Mouse (Mus musculus) erythroblast, embryonic 14.5 days (primary cell): ENCODE measurements at regions not wholly inside any gene's neighbourhood (a gene's known extent, or its start where the extent isn't known, plus 50 kb on each side); places are given as distances from the start of the nearest gene placed in this dataset.
"Not testable (repeated sequence)": the region's sequence is repeated elsewhere in the genome, so short reads cannot be mapped to it uniquely, and the experiment has no call there.

Source experiments
- H3K27me3 ChIP-seq: 2 replicates; pipeline ENCODE4 v1.6.1; 2012; ENCODE audit warnings: inconsistent platforms; ENCODE audit not compliant: control insufficient read depth
- H3K36me3 ChIP-seq: 2 replicates; pipeline ENCODE4 v1.6.1; 2012; ENCODE audit warnings: mild to moderate bottlenecking, inconsistent platforms; ENCODE audit not compliant: control insufficient read depth
- H3K4me1 ChIP-seq: 2 replicates; pipeline ENCODE4 v1.6.1; 2012; ENCODE audit warnings: inconsistent platforms; ENCODE audit not compliant: control insufficient read depth
- H3K4me3 ChIP-seq: replicated peaks from 2 replicates; pipeline ENCODE3; 2012; ENCODE audit warnings: moderate library complexity, mild to moderate bottlenecking, inconsistent platforms
- H3K9me3 ChIP-seq: 2 replicates; pipeline ENCODE4 v1.6.1; 2012; ENCODE audit warnings: low read length, inconsistent platforms, mixed read lengths; ENCODE audit not compliant: control insufficient read depth
- GATA1 ChIP-seq: IDR thresholded peaks from 2 replicates; pipeline ENCODE4 v1.6.1; 2012; ENCODE audit warnings: low read length, inconsistent platforms, mixed read lengths
- TAL1 ChIP-seq: IDR thresholded peaks from 3 replicates; pipeline ENCODE4 v1.6.1; 2012; ENCODE audit warnings: low read length, inconsistent platforms, mixed read lengths

DNA sequence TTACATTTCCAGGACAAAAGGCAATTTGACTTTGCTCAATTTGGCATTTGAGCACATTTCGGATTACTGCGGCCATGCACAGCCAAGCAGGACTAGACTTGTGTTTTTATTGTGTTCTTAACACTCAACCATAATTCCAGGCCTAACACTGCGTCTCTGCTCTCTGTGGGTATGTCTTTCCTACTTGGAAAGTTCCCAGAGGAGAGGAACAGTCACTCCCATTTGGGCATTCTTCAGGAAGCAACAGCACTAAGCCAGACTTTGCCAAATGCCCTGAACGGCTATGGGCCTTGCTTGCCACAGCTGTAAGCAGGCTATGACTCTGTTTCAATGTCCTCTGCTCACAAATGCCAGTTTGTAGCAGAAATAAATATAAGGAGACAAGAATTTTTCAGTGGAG is 56.5 kb upstream of the Pdk3 start:
- no peaks in the 10 kb centered on the region for H3K9me3 ChIP-seq
- no peaks in the 10 kb centered on the region for H3K36me3 ChIP-seq
- H3K27me3 ChIP-seq, result no peaks in the 10 kb centered on the region; the same call in 1 of the 2 replicates
- peaks cover 11% of the 10 kb centered on the region for H3K4me1 ChIP-seq
- no peak overlapping the region for H3K4me3 ChIP-seq
- no peak for TF ChIP-seq GATA1
- no peak for TF ChIP-seq TAL1

DNA sequence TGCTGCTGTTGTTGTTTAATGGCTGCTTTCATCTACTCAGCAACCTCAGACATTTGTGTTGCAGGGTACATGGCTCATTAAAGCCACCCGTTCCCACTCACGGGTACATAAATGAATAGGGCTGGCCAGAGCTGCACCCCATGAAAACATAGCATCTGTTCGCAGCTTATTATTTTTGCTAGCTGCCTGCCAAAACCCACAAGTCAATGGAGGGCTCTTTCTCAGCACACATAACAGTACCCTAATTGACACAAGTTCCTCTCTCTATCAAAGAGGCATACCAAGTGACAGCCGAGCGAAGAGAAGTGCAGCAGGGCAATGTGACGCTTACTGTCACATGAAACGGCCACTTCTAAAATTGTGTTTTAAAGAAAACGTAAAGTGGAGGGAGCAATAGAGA is 57.0 kb upstream of the Pdk3 start:
- no peak overlapping the region for H3K4me3 ChIP-seq
- no peaks in the 10 kb centered on the region; the same call in 1 of the 2 replicates for H3K27me3 ChIP-seq
- TF ChIP-seq TAL1 (no peak), GATA1 (no peak)
- H3K4me1 ChIP-seq, result peaks cover 11% of the 10 kb centered on the region
- no peaks in the 10 kb centered on the region for H3K9me3 ChIP-seq
- no peaks in the 10 kb centered on the region for H3K36me3 ChIP-seq

DNA sequence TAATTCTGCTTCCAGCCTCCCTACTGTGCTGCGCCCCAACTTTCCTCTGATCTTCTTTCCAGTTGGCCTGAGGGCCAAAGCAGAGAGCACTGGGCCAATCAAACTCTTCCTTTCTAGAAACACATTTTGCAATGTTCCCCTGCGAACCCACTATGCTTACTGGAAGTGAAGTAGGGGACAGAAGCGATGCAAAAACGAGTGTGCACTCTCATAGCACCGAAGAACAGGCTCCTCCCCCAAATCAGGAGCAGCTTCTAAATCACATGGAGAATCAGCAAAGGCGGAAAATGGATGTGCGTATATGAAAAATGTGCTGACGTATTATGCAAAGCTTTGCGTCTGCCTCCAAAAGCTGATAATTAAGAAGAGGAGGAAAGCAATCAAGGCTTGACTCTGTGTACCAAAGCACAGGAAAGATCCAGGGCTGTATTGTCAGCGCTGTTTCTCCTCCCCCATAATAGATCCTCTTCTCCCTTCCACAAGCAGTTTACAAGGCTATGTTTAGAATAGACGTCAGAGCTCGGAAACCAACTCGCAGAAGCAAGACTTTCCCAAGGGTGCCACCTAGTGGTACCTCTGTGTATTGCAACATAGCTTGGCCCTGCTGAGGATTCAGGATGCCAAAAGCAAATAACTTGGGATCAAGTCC is 57.5 kb upstream of the Pdk3 start:
- Histone ChIP-seq H3K27me3 (no peaks in the 10 kb centered on the region; the same call in 1 of the 2 replicates), H3K4me3 (peak overlapping the region; percentile 15), H3K36me3 (no peaks in the 10 kb centered on the region), H3K9me3 (no peaks in the 10 kb centered on the region), H3K4me1 (peaks cover 13% of the 10 kb centered on the region)
- TF ChIP-seq GATA1, result no peak
- TF ChIP-seq TAL1, result no peak

DNA sequence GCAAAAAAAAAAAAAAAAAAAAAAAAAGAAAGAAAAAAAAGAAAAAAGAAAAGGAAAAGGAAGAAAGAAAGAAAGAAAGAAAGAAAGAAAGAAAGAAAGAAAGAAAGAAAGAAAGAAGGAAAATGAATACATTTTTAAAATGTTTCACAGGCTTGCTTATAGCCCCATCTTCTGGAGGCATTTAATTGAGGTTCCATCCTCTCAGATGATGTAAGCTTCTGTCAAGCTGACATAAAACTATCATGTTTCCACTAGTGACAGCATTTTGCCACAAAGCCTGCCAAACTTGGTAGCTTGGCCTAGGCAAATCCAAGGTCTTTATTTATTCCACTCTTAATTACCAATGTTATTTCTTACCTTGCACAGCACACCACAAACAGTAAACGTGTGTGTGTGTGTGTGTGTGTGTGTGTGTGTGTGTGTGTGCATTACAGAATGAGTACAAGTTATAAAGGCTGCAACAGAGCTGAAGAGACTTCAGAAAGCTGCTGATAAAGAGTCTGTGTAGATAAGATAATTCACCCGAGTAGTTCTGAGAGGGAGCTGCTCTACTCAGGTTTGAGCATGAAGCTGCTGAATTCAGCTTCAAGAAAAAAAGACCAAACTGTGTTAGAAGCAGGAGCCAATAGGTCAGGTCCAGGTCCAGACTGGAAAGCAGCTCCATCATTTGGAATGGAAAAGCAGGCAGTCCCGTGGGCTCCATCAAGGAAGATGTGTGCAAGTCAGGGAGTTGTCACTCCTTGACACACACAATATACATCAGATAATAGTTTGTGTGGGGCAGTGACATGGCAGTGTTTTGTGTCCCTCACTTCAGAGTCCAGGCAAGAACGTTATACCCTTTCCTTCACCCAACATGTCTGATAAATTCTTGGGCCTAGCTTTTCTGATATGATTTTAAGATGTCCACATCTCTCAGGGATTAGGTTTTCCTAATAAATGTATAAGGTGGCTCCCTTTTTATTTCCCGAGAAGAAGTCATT is 65.1 kb upstream of the Pdk3 start:
- peaks cover 27% of the 10 kb centered on the region for H3K4me1 ChIP-seq
- TF ChIP-seq TAL1 (no peak), GATA1 (no peak)
- H3K4me3 ChIP-seq, result no peak overlapping the region

DNA sequence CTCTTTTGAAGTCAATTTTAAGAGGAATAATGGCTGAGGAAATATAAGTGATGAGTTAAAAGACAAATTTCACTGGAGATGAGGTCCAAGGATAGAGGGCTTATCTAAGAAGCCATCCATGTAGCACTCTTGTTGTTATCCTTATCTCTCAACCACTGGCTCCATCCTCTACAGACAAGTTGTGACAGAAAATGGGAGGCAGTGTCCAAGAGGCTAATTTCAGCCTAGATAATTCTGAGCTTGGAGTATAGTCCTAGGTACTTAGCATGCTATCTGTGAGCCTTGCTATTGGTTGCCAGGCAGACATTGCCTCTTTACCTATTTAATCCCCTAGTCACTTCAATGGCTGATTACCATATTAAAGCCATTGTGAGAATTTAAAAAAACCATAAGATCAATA is 65.2 kb upstream of the AU015836 start:
- Histone ChIP-seq H3K4me3 (no peak overlapping the region), H3K4me1 (peaks cover 27% of the 10 kb centered on the region), H3K36me3 (no peaks in the 10 kb centered on the region), H3K27me3 (no peaks in the 10 kb centered on the region), H3K9me3 (no peaks in the 10 kb centered on the region)
- TF ChIP-seq GATA1 (no peak), TAL1 (no peak)

More for the DNA sequence above, 65.1 kb upstream of the Pdk3 start:
- Histone ChIP-seq H3K9me3 (no peaks in the 10 kb centered on the region), H3K27me3 (no peaks in the 10 kb centered on the region), H3K36me3 (no peaks in the 10 kb centered on the region)

DNA sequence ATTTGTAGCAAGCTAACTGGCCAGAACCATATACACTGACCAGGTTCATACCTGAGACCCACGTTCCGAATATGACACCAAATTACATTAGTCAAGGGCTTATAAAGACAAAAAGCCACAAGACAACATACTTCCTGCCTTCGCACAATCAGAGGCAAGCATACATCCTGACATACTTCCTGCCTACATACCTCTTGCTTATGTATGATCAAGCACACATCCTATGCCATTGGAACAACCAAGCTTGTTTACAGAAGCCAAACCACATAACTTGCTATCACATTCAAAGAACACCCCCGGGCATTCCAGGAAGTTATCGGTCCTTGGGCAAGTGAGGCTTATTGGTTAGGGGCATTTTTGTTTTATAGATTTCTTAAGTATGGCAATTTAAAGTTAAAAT is 62.9 kb upstream of the AU015836 start:
- TF ChIP-seq GATA1 (no peak), TAL1 (no peak)
- no peaks in the 10 kb centered on the region for H3K36me3 ChIP-seq
- H3K27me3 ChIP-seq, result no peaks in the 10 kb centered on the region
- no peaks in the 10 kb centered on the region for H3K9me3 ChIP-seq
- H3K4me1 ChIP-seq, result peaks cover 24% of the 10 kb centered on the region
- H3K4me3 ChIP-seq, result no peak overlapping the region

DNA sequence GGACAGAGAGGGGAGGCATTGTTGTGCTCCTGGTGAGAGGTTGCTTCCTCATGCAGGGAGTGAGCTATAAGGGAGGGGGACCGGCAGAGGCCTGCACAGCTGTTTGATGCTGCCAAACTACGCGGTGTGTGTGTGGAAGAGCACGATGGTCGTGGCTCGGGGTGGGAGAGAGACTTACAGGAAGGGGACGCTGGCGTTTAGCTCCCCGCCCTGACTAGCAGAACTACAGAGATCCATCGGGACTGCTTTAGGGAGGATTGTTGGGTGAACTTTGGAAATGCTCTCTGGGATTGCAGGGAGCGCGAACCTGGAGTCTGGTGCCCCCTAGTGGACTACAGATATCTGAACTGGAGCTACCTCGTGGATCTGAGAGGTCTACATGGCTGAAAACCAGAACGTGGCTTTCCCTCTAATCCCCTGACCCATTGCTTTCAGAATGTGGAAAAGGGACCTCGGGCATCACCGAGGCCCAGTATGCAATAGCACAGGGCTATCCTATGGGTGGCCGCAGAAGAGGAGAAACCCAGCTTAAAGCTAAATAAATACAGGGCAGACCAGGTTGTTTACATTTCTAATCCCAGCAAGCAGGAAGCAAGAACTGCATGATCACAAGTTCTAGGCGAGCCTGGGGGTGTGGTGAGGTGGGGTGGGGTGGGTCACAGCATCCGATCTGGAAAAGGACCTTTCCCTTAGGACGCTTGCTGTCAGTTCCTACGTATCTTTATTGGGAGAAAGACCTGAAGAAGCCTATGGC is 57.2 kb upstream of the AU015836 start:
- Histone ChIP-seq H3K4me1 (peaks cover 14% of the 10 kb centered on the region), H3K27me3 (peaks cover 5% of the 10 kb centered on the region; the same call in 1 of the 2 replicates), H3K4me3 (peak overlapping the region; percentile 43), H3K9me3 (no peaks in the 10 kb centered on the region), H3K36me3 (no peaks in the 10 kb centered on the region)
- TF ChIP-seq TAL1 (no peak), GATA1 (no peak)

DNA sequence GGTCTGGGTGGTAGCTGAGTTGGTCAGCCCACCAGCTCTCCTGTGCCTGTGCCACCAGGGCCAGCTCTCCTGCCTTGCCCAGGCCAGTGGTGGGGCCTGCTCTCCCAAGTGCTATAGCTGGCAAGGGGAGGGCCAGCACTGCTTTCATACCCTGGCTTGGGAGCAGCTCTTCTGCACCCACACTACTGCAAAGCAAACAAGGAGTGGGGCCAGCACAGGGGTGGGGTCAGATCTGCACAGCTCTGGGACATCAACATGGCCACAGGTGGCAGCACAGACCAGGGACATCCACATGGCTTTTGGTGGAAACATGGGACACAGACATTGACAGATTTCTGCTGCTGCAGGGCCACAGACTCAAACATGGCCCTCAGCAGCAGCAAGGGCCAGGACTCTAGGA is 52.9 kb upstream of the AU015836 start:
- Histone ChIP-seq H3K4me1 (peaks cover 14% of the 10 kb centered on the region), H3K4me3 (no peak overlapping the region), H3K36me3 (no peaks in the 10 kb centered on the region), H3K9me3 (peaks cover under 1% of the 10 kb centered on the region), H3K27me3 (peaks cover 5% of the 10 kb centered on the region; the same call in 1 of the 2 replicates)
- TF ChIP-seq GATA1, result no peak
- no peak for TF ChIP-seq TAL1

DNA sequence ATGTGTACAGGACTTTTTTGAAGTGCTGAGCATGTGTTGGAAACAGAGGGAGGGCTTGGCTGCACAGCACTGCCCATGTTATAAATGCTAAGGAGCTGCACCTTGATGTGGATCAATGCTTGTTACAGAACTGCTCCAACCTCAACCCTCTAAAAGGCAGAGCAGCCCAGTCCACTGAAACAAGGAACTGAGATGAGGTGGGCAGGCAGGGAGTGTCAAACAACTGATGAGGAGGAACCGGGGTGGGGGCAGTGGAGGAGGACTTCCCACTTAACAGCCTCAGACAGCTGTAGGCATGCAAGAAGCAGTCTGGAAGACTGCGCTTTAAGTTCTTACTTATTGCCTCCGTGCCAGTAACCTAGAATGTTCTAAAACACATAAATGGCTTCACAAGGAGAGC is 51.1 kb upstream of the AU015836 start:
- H3K4me3 ChIP-seq, H3K27me3 ChIP-seq, H3K9me3 ChIP-seq, H3K4me1 ChIP-seq, H3K36me3 ChIP-seq: not testable (repeated sequence)
